Mouse (Mus musculus) forebrain, embryonic 13.5 days (tissue): ENCODE measurements around the gene Dennd1a. TPM values are rescaled to one million over a fixed set of nuclear protein-coding genes. Genes with fewer than 3 reads are reported as not detected.

Experiments
- ATAC-seq: fragments of 200-750 bp; cut with Nextera tagmentation; 2 replicates; pipeline ENCODE4 v1.8.0; 2017
- H3K27ac ChIP-seq: fragments of 300-500 bp; sonication (generic); 2 replicates; pipeline ENCODE4 v1.5.1; 2015; ENCODE audit warnings: inconsistent platforms, mild to moderate bottlenecking, moderate library complexity
- H3K27me3 ChIP-seq: fragments of 300-500 bp; sonication (generic); 2 replicates; pipeline ENCODE4 v1.6.1; 2015; ENCODE audit warnings: mild to moderate bottlenecking, inconsistent platforms
- H3K36me3 ChIP-seq: fragments of 300-500 bp; sonication (generic); 2 replicates; pipeline ENCODE4 v1.6.1; 2015; ENCODE audit warnings: mild to moderate bottlenecking, inconsistent platforms; ENCODE audit not compliant: poor library complexity, severe bottlenecking
- H3K4me1 ChIP-seq: fragments of 300-500 bp; sonication (generic); 2 replicates; pipeline ENCODE4 v1.6.1; 2015; ENCODE audit warnings: inconsistent platforms
- H3K4me2 ChIP-seq: fragments of 300-500 bp; sonication (generic); 2 replicates; pipeline ENCODE4 v1.6.1; 2015; ENCODE audit warnings: inconsistent platforms, mild to moderate bottlenecking, moderate library complexity
- H3K4me3 ChIP-seq: fragments of 300-500 bp; sonication (generic); 2 replicates; pipeline ENCODE4 v1.5.1; 2015; ENCODE audit warnings: mild to moderate bottlenecking, inconsistent platforms
- H3K9ac ChIP-seq: fragments of 300-500 bp; sonication (generic); 2 replicates; pipeline ENCODE4 v1.6.1; 2015; ENCODE audit warnings: mild to moderate bottlenecking, inconsistent platforms
- H3K9me3 ChIP-seq: fragments of 300-500 bp; sonication (generic); replicated peaks from 2 replicates; pipeline ENCODE4 v1.6.1; 2016; ENCODE audit warnings: inconsistent platforms
- WGBS: fragments of 180-500 bp; shearing (Covaris S2); methylation state at CpG from one replicate; pipeline ENCODE4 v1.1.7; 2015; 5-methylcytosine and 5-hydroxymethylcytosine counted together
- polyA plus RNA-seq: library from polyadenylated mRNA; unstranded; fragments of >200 nt; fragmentation: Nextera tagmentation; extraction: Ambion mirVana; gene quantifications from 2 replicates; pipeline ENCODE4 v1.2.1, GENCODE M21; 2015

The Dennd1a gene
- polyA plus RNA-seq, 1 experiment from 2014 or later: 17.7 TPM

DNA sequence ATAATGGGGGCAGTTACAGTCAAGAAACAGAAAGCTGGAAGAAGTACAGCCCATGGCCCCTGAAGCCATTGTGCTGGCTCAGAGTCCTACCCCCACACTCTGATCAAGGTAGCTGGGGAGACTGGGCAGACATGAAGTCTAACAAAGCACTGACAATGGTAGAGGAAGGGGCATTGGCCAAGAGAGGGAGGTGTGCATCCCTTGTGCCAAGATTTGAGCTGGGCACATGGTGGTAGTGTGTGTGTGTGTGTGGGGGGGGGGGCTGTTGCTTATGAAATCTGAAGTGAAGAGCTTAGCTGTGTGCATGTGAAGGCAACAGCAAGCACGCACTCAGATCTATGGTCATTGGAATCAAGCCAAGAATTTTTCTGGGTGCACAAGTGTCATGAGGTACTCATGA lies 272.5 kb downstream of the Dennd1a start:
- peak overlapping the region; percentile 70; the same call in 1 of the 2 replicates for H3K27ac ChIP-seq
- 56% methylated on average over 1 of the region's 1 CpGs for WGBS

GRCm38 (mm10) chr2:38013839-38014365 lies 273.3 kb downstream of the Dennd1a start:
- Histone ChIP-seq H3K4me1 (peaks cover 29% of the 10 kb centered on the region), H3K9ac (0 out of 2 replicates have a peak overlapping the region, but pooled peaks have one; percentile 18), H3K4me2 (peak overlapping the region; percentile 42), H3K27me3 (no peaks in the 10 kb centered on the region), H3K36me3 (no peaks in the 10 kb centered on the region), H3K27ac (peak overlapping the region; percentile 89), H3K9me3 (no peaks in the 10 kb centered on the region), H3K4me3 (no peak overlapping the region)
- peak; percentile 88 for ATAC-seq
- WGBS: 11% methylated on average over 5 of the region's 5 CpGs

More for the DNA sequence above, 272.5 kb downstream of the Dennd1a start:
- Histone ChIP-seq H3K4me2 (peak overlapping the region; percentile 10; the same call in 1 of the 2 replicates), H3K9me3 (no peaks in the 10 kb centered on the region), H3K4me1 (peaks cover 25% of the 10 kb centered on the region), H3K9ac (no peak overlapping the region), H3K4me3 (no peak overlapping the region), H3K27me3 (no peaks in the 10 kb centered on the region), H3K36me3 (no peaks in the 10 kb centered on the region)
- peak; percentile 50 for ATAC-seq

- no peak overlapping the region for H3K4me3 ChIP-seq
- H3K4me2 ChIP-seq: no peak overlapping the region
- WGBS: 39% methylated on average over 1 of the region's 1 CpGs
- no peaks in the 10 kb centered on the region for H3K9me3 ChIP-seq
- H3K27me3 ChIP-seq: no peaks in the 10 kb centered on the region
- H3K4me1 ChIP-seq: peaks cover 16% of the 10 kb centered on the region
- peak; percentile 59 for ATAC-seq
- H3K36me3 ChIP-seq: no peaks in the 10 kb centered on the region
- H3K27ac ChIP-seq: no peak overlapping the region
- no peak overlapping the region for H3K9ac ChIP-seq
Observed at GRCm38 (mm10) chr2:38007238-38007637, 280.0 kb downstream of the Dennd1a start.

- Histone ChIP-seq H3K27ac (no peak overlapping the region), H3K4me3 (no peak overlapping the region), H3K36me3 (peaks cover 6% of the 10 kb centered on the region; the same call in 1 of the 2 replicates), H3K9me3 (no peaks in the 10 kb centered on the region), H3K4me2 (no peak overlapping the region), H3K27me3 (no peaks in the 10 kb centered on the region), H3K9ac (no peak overlapping the region), H3K4me1 (peaks cover 17% of the 10 kb centered on the region)
- WGBS: 78% methylated on average over 9 of the region's 9 CpGs
- no peak for ATAC-seq
Observed at GRCm38 (mm10) chr2:38003183-38003680, 284.0 kb downstream of the Dennd1a start.

DNA sequence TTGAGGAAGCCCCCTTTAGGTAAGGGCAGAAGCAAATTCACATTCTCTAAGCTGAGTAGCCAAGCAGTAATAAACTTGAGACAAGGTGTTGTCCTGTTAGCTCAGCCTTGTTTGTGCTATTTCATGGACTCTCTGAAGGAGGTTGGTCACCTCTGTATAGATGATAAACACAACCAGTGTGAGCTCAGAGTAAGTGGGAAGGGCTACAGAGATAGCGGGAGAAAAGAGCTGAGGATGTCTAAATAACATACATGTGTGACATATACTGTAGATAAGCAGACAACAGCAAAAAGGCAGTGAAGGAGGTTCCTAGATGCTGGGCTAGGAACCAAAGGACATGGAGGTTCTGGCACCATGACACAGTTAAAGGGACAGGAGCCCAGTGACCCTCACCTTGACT lies 286.2 kb downstream of the Dennd1a start:
- no peaks in the 10 kb centered on the region for H3K27me3 ChIP-seq
- no peaks in the 10 kb centered on the region for H3K9me3 ChIP-seq
- H3K4me2 ChIP-seq: no peak overlapping the region
- no peak for ATAC-seq
- no peak overlapping the region for H3K9ac ChIP-seq
- peaks cover 15% of the 10 kb centered on the region for H3K4me1 ChIP-seq
- 97% methylated on average over 1 of the region's 1 CpGs for WGBS
- no peak overlapping the region for H3K27ac ChIP-seq
- H3K4me3 ChIP-seq: no peak overlapping the region
- H3K36me3 ChIP-seq: peaks cover 6% of the 10 kb centered on the region; the same call in 1 of the 2 replicates

GRCm38 (mm10) chr2:37997966-37998365 lies 289.2 kb downstream of the Dennd1a start:
- no peaks in the 10 kb centered on the region for H3K27me3 ChIP-seq
- no peak overlapping the region for H3K27ac ChIP-seq
- no peak overlapping the region for H3K4me2 ChIP-seq
- ATAC-seq: 0 out of 2 replicates have a peak, but pooled peaks have one; percentile 30
- 17% methylated on average over 3 of the region's 3 CpGs for WGBS
- H3K4me3 ChIP-seq: no peak overlapping the region
- H3K9me3 ChIP-seq: no peaks in the 10 kb centered on the region
- H3K4me1 ChIP-seq: peaks cover 11% of the 10 kb centered on the region
- H3K9ac ChIP-seq: no peak overlapping the region
- H3K36me3 ChIP-seq: peaks cover 6% of the 10 kb centered on the region; the same call in 1 of the 2 replicates

DNA sequence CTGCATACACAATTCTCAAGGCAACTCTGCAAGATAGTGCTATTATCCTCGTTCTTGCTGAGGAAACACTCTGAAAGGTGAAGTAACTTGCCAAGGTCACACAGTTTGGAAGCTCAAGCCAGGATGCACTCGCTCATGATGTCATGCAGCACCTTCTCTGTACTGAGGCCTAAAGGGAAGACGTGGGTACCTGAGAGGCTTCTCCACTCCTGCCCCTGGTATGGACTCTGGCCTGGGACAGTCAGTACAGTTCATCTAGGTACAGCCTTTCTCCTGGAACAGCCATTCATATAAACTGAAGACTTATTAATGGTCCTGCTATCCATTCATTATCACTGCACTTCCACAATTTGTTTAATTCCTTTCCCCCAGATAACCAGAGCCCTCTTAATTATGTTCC lies 298.1 kb downstream of the Dennd1a start:
- Histone ChIP-seq H3K4me3 (no peak overlapping the region), H3K9me3 (no peaks in the 10 kb centered on the region), H3K4me2 (no peak overlapping the region), H3K27me3 (no peaks in the 10 kb centered on the region), H3K36me3 (0 out of 2 replicates have a peak, but pooled peaks cover 3% of the 10 kb centered on the region), H3K27ac (no peak overlapping the region), H3K9ac (no peak overlapping the region), H3K4me1 (peaks cover 20% of the 10 kb centered on the region; the same call in 1 of the 2 replicates)
- ATAC-seq: no peak
- 79% methylated on average over 3 of the region's 3 CpGs for WGBS

DNA sequence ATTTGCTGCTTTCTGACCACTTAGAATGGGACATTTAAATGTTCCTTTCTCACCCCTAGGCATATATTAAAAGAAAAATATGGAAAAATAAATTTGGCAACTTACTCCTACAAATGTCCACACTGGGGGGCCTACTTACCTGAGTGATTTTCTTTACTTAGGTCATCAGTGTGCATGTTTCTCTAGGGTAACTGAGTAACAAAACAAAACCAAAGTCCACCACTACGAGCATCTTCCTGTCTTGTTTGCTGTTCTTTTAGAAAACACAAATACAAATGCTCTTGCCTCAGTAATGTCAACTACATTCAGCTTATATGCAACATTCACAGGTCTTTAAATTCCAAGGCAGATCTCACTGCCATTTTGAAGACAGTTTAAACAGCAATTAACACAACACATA lies 298.9 kb downstream of the Dennd1a start:
- ATAC-seq: no peak
- peaks cover 24% of the 10 kb centered on the region; the same call in 1 of the 2 replicates for H3K4me1 ChIP-seq
- H3K27me3 ChIP-seq: no peaks in the 10 kb centered on the region
- H3K36me3 ChIP-seq: 0 out of 2 replicates have a peak, but pooled peaks cover 3% of the 10 kb centered on the region
- H3K27ac ChIP-seq: no peak overlapping the region
- WGBS: 85% methylated on average over 1 of the region's 1 CpGs
- no peak overlapping the region for H3K4me3 ChIP-seq
- H3K9me3 ChIP-seq: no peaks in the 10 kb centered on the region
- no peak overlapping the region for H3K4me2 ChIP-seq
- H3K9ac ChIP-seq: no peak overlapping the region

GRCm38 (mm10) chr2:37985690-37986222 lies 301.4 kb downstream of the Dennd1a start:
- no peak overlapping the region for H3K4me3 ChIP-seq
- H3K4me1 ChIP-seq: peaks cover 43% of the 10 kb centered on the region
- no peak for ATAC-seq
- WGBS: 31% methylated on average over 5 of the region's 5 CpGs
- H3K9ac ChIP-seq: no peak overlapping the region
- no peak overlapping the region for H3K4me2 ChIP-seq
- H3K36me3 ChIP-seq: 0 out of 2 replicates have a peak, but pooled peaks cover 3% of the 10 kb centered on the region
- H3K27me3 ChIP-seq: no peaks in the 10 kb centered on the region
- H3K9me3 ChIP-seq: no peaks in the 10 kb centered on the region
- H3K27ac ChIP-seq: peak overlapping the region; percentile 48; the same call in 1 of the 2 replicates

DNA sequence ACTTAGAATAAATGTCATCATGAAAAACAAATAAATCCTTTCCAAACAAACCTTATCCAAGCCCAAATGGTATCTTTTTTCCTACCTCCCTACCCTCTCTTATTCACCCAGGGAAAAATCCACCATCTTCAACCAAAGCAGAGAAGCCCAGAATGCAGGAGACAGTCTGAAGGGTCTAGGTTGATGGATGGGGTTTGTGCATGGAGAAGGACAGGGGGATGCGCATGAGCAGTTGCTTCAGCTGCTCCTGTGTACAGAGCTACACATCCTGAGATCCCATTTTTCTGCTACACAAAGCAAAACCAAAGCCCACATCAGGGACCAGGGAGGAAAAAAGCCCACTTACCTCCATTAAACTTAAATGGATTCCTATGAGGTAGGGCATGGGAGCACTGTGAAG lies 304.5 kb downstream of the Dennd1a start:
- H3K27me3 ChIP-seq: no peaks in the 10 kb centered on the region
- WGBS: 90% methylated on average over 1 of the region's 1 CpGs
- H3K27ac ChIP-seq: no peak overlapping the region

GRCm38 (mm10) chr2:37981562-37982403 lies 305.4 kb downstream of the Dennd1a start:
- no peak overlapping the region for H3K9ac ChIP-seq
- 0 out of 2 replicates have a peak, but pooled peaks cover 2% of the 10 kb centered on the region for H3K36me3 ChIP-seq
- H3K27me3 ChIP-seq: no peaks in the 10 kb centered on the region
- 34% methylated on average over 15 of the region's 15 CpGs for WGBS
- H3K4me3 ChIP-seq: no peak overlapping the region
- H3K9me3 ChIP-seq: no peaks in the 10 kb centered on the region
- peak overlapping the region; percentile 35 for H3K4me2 ChIP-seq
- no peak overlapping the region; the same call in 1 of the 2 replicates for H3K27ac ChIP-seq
- H3K4me1 ChIP-seq: peaks cover 37% of the 10 kb centered on the region
- ATAC-seq: peak; percentile 53

More for the DNA sequence above, 304.5 kb downstream of the Dennd1a start:
- Histone ChIP-seq H3K4me2 (no peak overlapping the region), H3K9me3 (no peaks in the 10 kb centered on the region), H3K9ac (no peak overlapping the region), H3K36me3 (0 out of 2 replicates have a peak, but pooled peaks cover under 1% of the 10 kb centered on the region), H3K4me1 (peaks cover 37% of the 10 kb centered on the region), H3K4me3 (no peak overlapping the region)
- no peak for ATAC-seq

DNA sequence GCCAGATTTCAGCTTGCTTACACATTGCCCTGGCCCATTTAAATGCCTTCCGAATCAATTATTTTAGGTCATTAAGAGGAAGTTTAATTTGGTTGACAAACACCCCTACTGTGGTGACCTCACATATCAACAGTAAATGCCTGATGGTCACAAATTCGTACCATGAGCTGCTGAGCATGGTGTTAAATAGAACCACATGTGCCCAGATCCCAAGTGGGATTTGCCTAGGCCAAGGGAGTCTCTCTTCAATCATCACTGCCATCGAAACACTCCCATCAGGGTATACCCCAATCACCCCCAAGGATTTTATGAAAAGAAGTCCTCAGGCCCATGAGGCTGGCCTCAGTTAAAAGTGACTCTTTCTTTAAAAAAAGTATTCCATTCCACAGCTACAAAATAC lies 313.0 kb downstream of the Dennd1a start:
- H3K9ac ChIP-seq: no peak overlapping the region
- ATAC-seq: no peak

More for the DNA sequence above, 313.0 kb downstream of the Dennd1a start:
- Histone ChIP-seq H3K27ac (no peak overlapping the region), H3K9me3 (no peaks in the 10 kb centered on the region), H3K4me1 (peaks cover 11% of the 10 kb centered on the region), H3K4me2 (no peak overlapping the region), H3K4me3 (no peak overlapping the region), H3K36me3 (0 out of 2 replicates have a peak, but pooled peaks cover 2% of the 10 kb centered on the region), H3K27me3 (no peaks in the 10 kb centered on the region)
- WGBS: 80% methylated on average over 3 of the region's 3 CpGs
